Mouse (Mus musculus): ENCODE data around the gene Mapk6. TPM values are rescaled to one million over a fixed set of nuclear protein-coding genes. Genes with fewer than 3 reads are reported as not detected.

Gene Mapk6
- total RNA-seq (2023) = 10 to 100 TPM; 59.8 to 74.4 TPM

DNA sequence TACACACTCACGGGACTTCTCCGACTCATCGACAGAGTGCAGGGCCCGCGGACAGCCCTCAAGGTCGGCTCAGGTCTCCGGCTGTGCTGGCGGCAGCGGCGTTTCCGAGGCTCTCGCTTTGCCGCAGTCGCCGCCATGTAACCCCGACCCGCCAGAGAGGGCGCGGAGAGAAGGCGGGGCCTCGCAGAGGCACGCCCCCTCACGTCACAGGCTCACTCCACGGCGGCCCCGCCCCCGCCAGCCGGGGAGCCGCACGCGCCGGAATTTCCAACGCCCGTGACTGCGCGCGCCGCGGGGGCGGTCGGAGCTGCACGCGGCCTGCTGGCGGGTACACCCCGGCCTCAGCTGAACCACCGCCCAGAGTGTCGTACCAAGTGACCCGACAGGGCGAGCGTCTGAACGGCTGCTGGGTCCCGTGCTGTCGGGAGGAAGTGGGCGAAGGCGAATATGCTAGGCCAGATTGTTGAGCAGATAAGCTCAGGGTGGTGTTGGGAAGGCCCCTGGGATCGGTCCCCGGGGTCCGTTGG lies at the start of gene Mapk6:
Gene Mapk6, minus strand, starts transcription at position 154 of the 527 bp plus-strand sequence.

DNA sequence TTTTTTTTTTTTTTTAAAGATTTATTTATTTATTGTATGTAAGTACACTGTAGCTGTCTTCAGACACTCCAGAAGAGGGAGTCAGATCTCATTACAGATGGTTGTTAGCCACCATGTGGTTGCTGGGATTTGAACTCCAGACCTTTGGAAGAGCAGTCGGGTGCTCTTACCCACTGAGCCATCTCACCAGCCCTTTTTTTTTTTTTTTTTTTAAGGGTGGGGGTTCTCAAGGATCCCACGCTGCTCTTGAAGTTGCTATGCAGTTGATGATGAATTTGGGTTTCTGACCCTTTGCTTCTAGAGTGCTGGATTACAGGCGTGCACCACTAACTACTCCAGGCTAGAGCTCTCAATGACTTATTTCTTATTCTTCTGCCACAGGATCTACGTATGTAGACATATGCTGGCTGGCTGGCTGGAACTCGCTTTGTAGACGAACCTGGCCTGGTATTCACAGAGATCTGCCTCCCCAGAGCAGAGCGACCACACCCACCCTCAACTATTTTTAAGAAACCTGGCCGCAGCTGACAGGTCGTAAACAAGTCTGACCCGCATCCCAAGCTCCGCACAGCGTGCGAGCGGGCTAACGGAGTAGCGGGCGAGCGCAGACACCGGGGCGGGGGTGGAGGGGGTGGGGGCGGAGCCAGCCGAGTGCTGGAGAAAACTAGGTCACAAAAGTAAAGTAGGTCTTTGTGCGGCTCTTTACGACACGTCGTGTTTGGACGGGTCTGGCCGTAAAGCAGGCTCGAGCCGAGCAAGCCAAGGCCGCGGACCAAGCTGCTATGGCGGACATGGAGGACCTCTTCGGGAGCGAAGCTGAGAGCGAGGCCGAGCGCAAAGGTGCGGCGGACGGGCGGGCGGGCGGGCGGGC lies 31.2 kb upstream of the Mapk6 start, which contains the start of gene Leo1:
Gene Leo1, plus strand, starts transcription at position 729 of the 871 bp plus-strand sequence.

DNA sequence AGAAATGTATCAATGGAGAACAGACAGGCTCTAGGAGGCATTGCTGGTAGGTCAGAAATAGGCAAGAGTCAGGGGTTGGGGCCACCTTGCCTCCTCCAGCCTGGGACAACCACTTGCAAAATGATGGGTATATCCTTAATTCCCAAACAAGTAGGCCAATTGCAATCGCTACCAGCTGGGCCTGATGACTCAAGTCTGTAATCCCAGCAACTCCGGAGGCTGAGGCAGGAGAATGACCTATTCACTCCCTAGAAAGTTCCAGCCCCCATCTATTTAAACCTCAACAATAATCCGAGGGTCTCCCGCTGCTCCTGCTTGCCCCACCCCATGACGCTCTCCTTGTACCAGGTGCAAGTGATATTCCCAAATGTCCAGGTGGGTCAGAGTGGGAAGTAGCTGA lies 62.3 kb downstream of the Mapk6 start, which contains the start of gene Bcl2l10:
Gene Bcl2l10, plus strand, starts transcription at position 301 of the 400 bp plus-strand sequence.

Other genes starting within 250 kb of the Mapk6 start
- not detected for gene Myo5c, start 178.0 kb downstream of the Mapk6 start, total RNA-seq (2023)
- under 1 TPM; 0.71 to 0.73 TPM for gene Gnb5, start 103.7 kb downstream of the Mapk6 start, total RNA-seq (2023)
- gene Bcl2l10, start 62.2 kb downstream of the Mapk6 start, total RNA-seq (2023) = not detected
- gene Leo1, start 31.5 kb upstream of the Mapk6 start, total RNA-seq (2023) = 10 to 100 TPM; 12.1 to 13.2 TPM
- gene Tmod3, start 149.7 kb upstream of the Mapk6 start, total RNA-seq (2023) = 10 to 100 TPM; 80.7 to 90.7 TPM
- not detected for gene Tmod2, start 201.3 kb upstream of the Mapk6 start, total RNA-seq (2023)
- gene Lysmd2, start 215.7 kb upstream of the Mapk6 start, total RNA-seq (2023) = not detected